ENCODE assay signal across 8 mouse cellular contexts in genomic region chr11:63128784-63129183, GRCm38 (mm10). TPM values are rescaled to one million over a fixed set of nuclear protein-coding genes. Genes with fewer than 3 reads are reported as not detected.
A peak's percentile ranks its signal among the peaks of the same experiment; 100 is the strongest.
DNase-seq lines count a peak whose midpoint lies in the region; ATAC-seq lines count a peak whose summit lies in the region.

Gene Pmp22 (plus strand): TSS chr11:63128982.

- no peak within 1 kb of the TSS for H3K4me2 ChIP-seq in forebrain, embryonic 11.5 days (ENCODE audit: low read depth, low read length, severe bottlenecking)
- H3K4me2 ChIP-seq in limb, embryonic 13.5 days (replicated peaks) = peak within 1 kb of the TSS; percentile 85; the same call in 1 of the 2 replicates
- peak within 1 kb of the TSS; percentile 38 for H3K4me2 ChIP-seq in stomach, embryonic 15.5 days

- no peaks in the 10 kb centered on the region for H3K36me3 ChIP-seq in megakaryocyte, embryonic 14.5 days (replicated peaks; ENCODE audit: low read length)
- H3K36me3 ChIP-seq in forebrain, embryonic 11.5 days (ENCODE audit: control insufficient read depth, insufficient read depth, low read length) = no peaks in the 10 kb centered on the region
- H3K36me3 ChIP-seq in limb, embryonic 13.5 days = no peaks in the 10 kb centered on the region; the same call in 1 of the 2 replicates
- no peaks in the 10 kb centered on the region for H3K36me3 ChIP-seq in stomach, embryonic 15.5 days

- H3K27me3 ChIP-seq in megakaryocyte, embryonic 14.5 days (replicated peaks) = peaks cover 72% of the 10 kb centered on the region
- H3K27me3 ChIP-seq in forebrain, embryonic 11.5 days (ENCODE audit: control insufficient read depth, insufficient read depth, low read length) = peaks cover 42% of the 10 kb centered on the region
- H3K27me3 ChIP-seq in limb, embryonic 13.5 days = peaks cover 29% of the 10 kb centered on the region
- H3K27me3 ChIP-seq in stomach, embryonic 15.5 days (replicated peaks) = peaks cover 27% of the 10 kb centered on the region

- H3K4me3 ChIP-seq in megakaryocyte, embryonic 14.5 days (replicated peaks) = no peak within 1 kb of the TSS
- no peak within 1 kb of the TSS for H3K4me3 ChIP-seq in forebrain, embryonic 11.5 days (ENCODE audit: low read depth, low read length)
- H3K4me3 ChIP-seq in limb, embryonic 13.5 days = no peak within 1 kb of the TSS
- peak within 1 kb of the TSS; percentile 21 for H3K4me3 ChIP-seq in stomach, embryonic 15.5 days (replicated peaks)

- H3K9me3 ChIP-seq in megakaryocyte, embryonic 14.5 days = no peaks in the 10 kb centered on the region
- H3K9me3 ChIP-seq in forebrain, embryonic 11.5 days (ENCODE audit: control insufficient read depth, low read length) = no peaks in the 10 kb centered on the region
- H3K9me3 ChIP-seq in limb, embryonic 13.5 days = no peaks in the 10 kb centered on the region
- H3K9me3 ChIP-seq in stomach, embryonic 15.5 days = no peaks in the 10 kb centered on the region

- intact Hi-C loops in heart, postnatal 14 days (cut with DNase I) = loop anchor here (5.0 kb wide), 1 partner anchor 56 kb away; no protein-coding TSS in a partner anchor

- ATAC-seq in megakaryocyte, adult 5-6 weeks (ENCODE audit: poor library complexity, severe bottlenecking) = no peak
- no peak for ATAC-seq in forebrain, embryonic 11.5 days (replicated peaks; ENCODE audit: low FRiP score)
- ATAC-seq in limb, embryonic 13.5 days (ENCODE audit: low FRiP score, low read depth) = no peak
- ATAC-seq in stomach, embryonic 15.5 days (ENCODE audit: insufficient read depth, low FRiP score, low read depth) = no peak

- H3K4me1 ChIP-seq in megakaryocyte, embryonic 14.5 days = peaks cover 7% of the 10 kb centered on the region
- H3K4me1 ChIP-seq in forebrain, embryonic 11.5 days (replicated peaks; ENCODE audit: control insufficient read depth, insufficient read depth, low read length) = peaks cover 14% of the 10 kb centered on the region; the same call in 1 of the 2 replicates
- peaks cover 54% of the 10 kb centered on the region for H3K4me1 ChIP-seq in limb, embryonic 13.5 days
- peaks cover 32% of the 10 kb centered on the region for H3K4me1 ChIP-seq in stomach, embryonic 15.5 days

- no peak for DNase-seq in forebrain, embryonic 11.5 days (ENCODE audit: low spot score)
- DNase-seq in heart, postnatal 14 days = peak; percentile 58 to 62
- no peak for DNase-seq in right cerebral cortex, postnatal 10 days (ENCODE audit: low spot score in 2 of 2)
- DNase-seq in MN1 (ENCODE audit: low spot score) = no peak

- no peak within 1 kb of the TSS for H3K9ac ChIP-seq in forebrain, embryonic 11.5 days (ENCODE audit: low read length)
- H3K9ac ChIP-seq in limb, embryonic 13.5 days = no peak within 1 kb of the TSS
- no peak within 1 kb of the TSS for H3K9ac ChIP-seq in stomach, embryonic 15.5 days

- 75% methylated on average over 2 of the region's 2 CpGs for WGBS in forebrain, embryonic 11.5 days
- 62% methylated on average over 2 of the region's 2 CpGs for WGBS in limb, embryonic 13.5 days
- 46% methylated on average over 2 of the region's 2 CpGs for WGBS in stomach, embryonic 15.5 days

- H3K27ac ChIP-seq in forebrain, embryonic 11.5 days (ENCODE audit: low read depth, low read length) = no peak within 1 kb of the TSS
- H3K27ac ChIP-seq in limb, embryonic 13.5 days = no peak within 1 kb of the TSS
- no peak within 1 kb of the TSS for H3K27ac ChIP-seq in stomach, embryonic 15.5 days

RNA-seq across cellular contexts. Expression of gene Pmp22, which starts in this region (rescaled TPM):
- polyA plus RNA-seq in megakaryocyte, embryonic 14.5 days (2012; ENCODE audit: insufficient read depth, low replicate concordance) = 9.8 and 32.4 TPM in 2 replicates
- total RNA-seq in megakaryocyte, adult 5-6 weeks (2015) = 0.45 and 2.0 TPM in 2 replicates
- 0.20 TPM in 1 of 2 replicates, not detected in the other for total RNA-seq in megakaryocyte, adult 5-6 weeks (2017)
- polyA plus RNA-seq in forebrain, embryonic 11.5 days (2014; fragmentation: Nextera tagmentation; extraction: Ambion mirVana) = 19.0 and 20.9 TPM in 2 replicates
- 10 to 100 TPM; 69.8 to 80.5 TPM for total RNA-seq in heart, postnatal 14 days (2021)
- polyA plus RNA-seq in limb, embryonic 13.5 days (2015; fragmentation: Nextera tagmentation; extraction: Ambion mirVana) = 164 and 191 TPM in 2 replicates
- polyA plus RNA-seq in stomach, embryonic 15.5 days (2015; fragmentation: Nextera tagmentation; extraction: Ambion mirVana) = 148 and 165 TPM in 2 replicates

Comparison
In these comparisons a context has a peak if more than half of its experiments do, and no peak if none do; other contexts are left out.
1. RNA of gene Pmp22 (total RNA-seq): 69.8 to 80.5 TPM in heart, postnatal 14 days; 0.20 to 2.0 TPM in megakaryocyte, adult 5-6 weeks; every median in the first group is over 10 times any median in the second.
2. DNase-seq: peak in heart, postnatal 14 days (2 of 2); none in forebrain, embryonic 11.5 days (single experiment), right cerebral cortex, postnatal 10 days (0 of 2) and MN1 (single experiment).